Mouse (Mus musculus) spleen, postnatal 14 days (tissue): ENCODE measurements around the gene Col6a3.

Source experiments
- DNase-seq, 2 experiments: peaks; one replicate each; pipeline ENCODE4 v3.0.0; 2021 to 2022; ENCODE audit warnings: low spot score in 2 of 2

The Col6a3 gene

DNA sequence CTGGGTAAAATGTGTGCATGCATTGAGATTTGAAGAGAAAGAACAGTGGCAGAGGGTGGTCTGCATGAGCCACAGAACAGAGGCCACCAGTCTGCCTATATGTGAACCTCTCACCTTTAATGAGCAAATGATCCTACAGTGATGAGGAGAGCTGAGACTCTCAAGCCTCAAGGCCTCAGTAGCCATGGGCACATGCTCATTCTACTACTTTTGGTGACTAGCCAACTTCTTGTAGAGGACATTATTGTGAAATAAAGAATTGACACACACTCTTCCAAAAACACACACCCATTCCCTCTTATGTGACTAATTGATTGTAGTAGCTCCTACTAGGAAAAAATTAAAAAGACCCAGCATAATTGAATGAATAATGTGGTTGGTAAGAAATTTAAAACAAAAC is 120.0 kb downstream of the Col6a3 start:
- no peak for DNase-seq

DNA sequence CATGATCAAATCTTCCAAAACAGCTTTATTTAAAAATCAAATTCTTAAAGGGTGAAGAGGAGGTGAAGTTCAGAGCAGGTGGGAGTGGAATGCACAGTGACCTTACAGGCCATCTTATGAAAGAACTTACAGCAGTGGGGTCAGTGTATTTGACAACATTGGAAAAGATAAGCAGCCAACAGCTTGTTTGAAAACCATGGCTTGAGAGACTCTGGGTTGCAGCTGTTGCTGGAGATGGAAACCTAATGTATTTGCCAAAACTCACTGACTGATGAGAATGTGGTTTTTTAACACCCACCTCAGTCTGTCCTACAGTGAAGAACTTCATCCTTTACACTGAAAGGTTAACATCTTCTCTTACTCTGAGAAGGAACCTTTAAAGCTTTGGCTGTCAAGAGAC is 120.4 kb downstream of the Col6a3 start:
- DNase-seq = no peak

DNA sequence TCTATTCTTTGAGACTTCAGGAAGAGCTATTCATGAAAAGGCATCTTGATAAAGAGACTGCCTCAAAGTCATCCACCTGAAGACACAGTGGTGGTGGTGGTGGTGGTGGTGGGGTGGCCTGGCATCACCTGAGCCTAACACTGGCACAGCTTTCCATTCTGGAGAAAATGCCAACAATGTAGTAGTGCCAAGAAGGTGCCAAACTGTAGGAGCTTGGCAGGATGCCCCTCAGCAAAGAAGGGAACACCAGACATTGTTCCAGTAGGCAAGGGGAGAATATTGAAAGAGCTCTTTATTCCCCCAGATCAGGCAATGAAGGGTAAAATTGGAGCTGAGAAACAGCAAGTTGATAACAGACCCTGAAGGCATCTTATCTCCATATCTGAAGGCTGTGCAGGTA is 121.8 kb downstream of the Col6a3 start:
- no peak for DNase-seq

DNA sequence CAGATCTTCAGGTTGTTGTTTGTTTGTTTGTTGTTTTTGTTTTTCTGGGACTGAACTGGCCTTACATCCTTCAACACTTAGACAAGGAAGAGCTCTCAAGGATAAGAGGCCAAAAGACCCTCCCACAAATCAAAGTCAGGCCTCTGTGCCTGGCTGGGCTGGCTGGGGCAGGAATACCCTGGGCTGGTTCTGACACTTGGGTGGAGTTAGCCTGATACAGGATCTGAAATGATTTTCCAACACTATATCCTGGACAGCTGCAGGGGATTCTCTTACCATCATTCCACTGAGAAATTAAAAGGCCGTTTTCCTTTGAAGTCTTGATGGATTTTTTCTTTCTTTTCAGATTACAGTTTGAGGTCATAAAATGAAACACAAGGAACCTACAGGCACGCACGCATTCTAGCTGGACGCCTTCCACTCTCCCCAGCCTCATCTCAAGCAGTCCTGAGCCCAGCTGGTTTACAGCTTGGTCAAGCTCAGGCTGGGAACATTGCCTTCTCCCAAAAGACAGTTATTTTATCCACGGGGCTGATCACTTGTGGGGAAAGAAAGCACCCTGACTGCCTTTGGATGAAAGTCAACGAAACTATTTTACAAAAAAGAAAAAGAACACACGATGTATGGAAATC is 123.0 kb downstream of the Col6a3 start:
- DNase-seq = no peak

DNA sequence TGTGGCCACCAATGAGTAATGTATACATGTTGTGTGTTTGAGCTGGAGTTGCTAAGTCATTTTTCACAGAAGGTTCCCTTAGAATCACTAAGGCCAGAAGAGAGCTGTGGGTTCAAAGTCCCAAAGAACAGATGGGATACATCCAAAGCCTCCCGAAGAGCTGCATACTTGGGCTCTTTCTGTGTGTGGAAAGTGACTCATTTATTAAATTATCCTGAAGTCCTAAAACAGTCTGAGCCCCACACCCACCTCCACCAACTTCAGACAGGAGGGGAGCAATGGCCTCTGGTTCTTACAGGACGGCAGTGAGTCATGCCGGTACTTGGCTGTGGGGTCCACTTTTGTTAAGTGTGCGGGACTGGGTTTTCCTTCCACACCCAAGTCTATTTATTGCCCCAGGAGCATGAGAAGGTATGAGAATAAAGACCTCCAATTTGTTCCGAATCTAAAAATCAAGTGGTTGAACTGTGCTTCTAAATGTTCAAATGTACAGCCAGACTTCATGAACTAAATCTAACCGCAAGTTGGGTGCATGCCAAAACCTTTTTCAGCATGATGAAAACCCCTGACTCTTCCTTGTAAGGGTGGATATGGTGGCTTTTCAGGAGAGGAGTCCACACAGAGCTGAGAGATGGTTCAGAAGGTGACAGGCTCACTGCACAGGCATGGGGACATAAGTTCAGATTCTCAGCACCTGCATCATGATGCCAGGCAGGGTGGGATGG is 124.8 kb downstream of the Col6a3 start:
- DNase-seq = no peak

DNA sequence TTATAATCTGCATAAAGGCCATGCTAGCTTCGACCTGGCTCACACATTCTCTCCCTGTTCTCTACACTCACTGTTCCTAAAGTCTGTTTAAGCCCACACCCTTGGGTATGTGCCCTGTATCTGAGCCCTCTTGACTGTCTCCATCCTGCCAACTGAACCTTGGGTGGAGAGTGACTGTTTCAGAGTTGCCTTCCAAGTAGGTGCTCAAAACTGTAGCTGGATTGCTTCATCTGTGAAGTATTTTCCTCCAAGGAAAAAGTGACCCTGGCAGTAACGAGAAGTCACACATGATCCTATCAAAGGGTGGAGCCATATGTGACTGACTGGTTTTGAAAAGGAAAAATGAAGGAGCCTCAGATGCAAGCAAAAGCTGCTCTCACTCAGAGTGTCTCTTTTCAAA is 127.5 kb downstream of the Col6a3 start:
- no peak for DNase-seq
